ENCODE assay signal across 8 mouse cellular contexts in the genomic region with DNA sequence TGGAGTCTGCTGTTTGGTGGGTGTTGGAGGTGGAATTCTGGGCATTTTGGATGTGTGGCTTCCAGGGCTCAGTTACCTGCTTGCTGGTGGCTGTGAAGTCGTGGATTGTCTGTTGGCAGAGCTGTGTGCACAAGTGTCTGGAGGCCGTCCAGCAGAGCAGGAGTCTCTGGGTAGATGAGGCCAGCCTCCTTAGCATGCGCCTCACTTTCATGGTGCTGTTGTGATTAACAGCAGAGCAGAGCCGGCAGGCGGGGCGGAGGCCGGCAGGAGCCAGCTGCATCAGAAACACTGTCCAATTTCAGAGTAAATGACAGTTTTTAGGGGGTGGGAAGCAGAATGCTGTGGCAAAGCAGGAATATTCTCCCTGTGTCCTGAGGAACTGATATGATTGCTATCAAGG. TPM values are rescaled to one million over a fixed set of nuclear protein-coding genes. Genes with fewer than 3 reads are reported as not detected.
DNase-seq lines count a peak whose midpoint lies in the region; ATAC-seq lines count a peak whose summit lies in the region.

No protein-coding gene starts in this region.

- H3K9ac ChIP-seq in midbrain, embryonic 14.5 days (replicated peaks; ENCODE audit: low read length): peak overlapping the region; percentile 27; the same call in 1 of the 2 replicates

- H3K4me3 ChIP-seq in midbrain, embryonic 14.5 days (replicated peaks; ENCODE audit: low read depth, low read length): no peak overlapping the region

- 29% methylated on average over 7 of the region's 7 CpGs for WGBS in midbrain, embryonic 14.5 days

- ATAC-seq in midbrain, embryonic 14.5 days (ENCODE audit: low FRiP score, low TSS enrichment): no peak

- H3K36me3 ChIP-seq in midbrain, embryonic 14.5 days (ENCODE audit: control insufficient read depth, insufficient read depth, low read length): no peaks in the 10 kb centered on the region

- no peak overlapping the region for H3K4me2 ChIP-seq in midbrain, embryonic 14.5 days (ENCODE audit: low read length)

- peak; percentile 43 for DNase-seq in gastrocnemius, adult 18-20 months (ENCODE audit: low spot score)
- no peak for DNase-seq in gastrocnemius, postnatal 36 days
- DNase-seq in adrenal gland, postnatal 14 days: peak; percentile 61
- DNase-seq in gastrocnemius, postnatal 10 days: peak; percentile 52
- DNase-seq in layer of hippocampus, adult 18-20 months (ENCODE audit: low spot score in 2 of 2): peak; percentile 63 to 70
- DNase-seq in midbrain, embryonic 14.5 days: peak; percentile 70
- DNase-seq in thymus, adult 18-20 months: no peak
- no peak for DNase-seq in spleen, postnatal 14 days (ENCODE audit: low spot score in 2 of 2)

- intact Hi-C loops in gastrocnemius, postnatal 36 days (cut with DNase I): loop anchor here (5.0 kb wide), 1 partner anchor 48 kb away; the partner anchor contains the start of genes Cyb5rl and Mrpl37

- H3K27me3 ChIP-seq in midbrain, embryonic 14.5 days (ENCODE audit: control insufficient read depth, insufficient read depth, low read length): no peaks in the 10 kb centered on the region

- peak overlapping the region; percentile 58 for H3K27ac ChIP-seq in midbrain, embryonic 14.5 days (replicated peaks; ENCODE audit: low read depth, low read length)

- H3K4me1 ChIP-seq in midbrain, embryonic 14.5 days (ENCODE audit: control insufficient read depth, insufficient read depth, low read length): peaks cover 83% of the 10 kb centered on the region

- no peaks in the 10 kb centered on the region for H3K9me3 ChIP-seq in midbrain, embryonic 14.5 days (ENCODE audit: control insufficient read depth, low read length)

RNA-seq across cellular contexts. Expression of gene Mrpl37, which starts 47.6 kb away (rescaled TPM):
- 10 to 100 TPM; 79.4 to 83.1 TPM for total RNA-seq in gastrocnemius, adult 18-20 months (2021)
- 10 to 100 TPM; 89.9 to 90.5 TPM for total RNA-seq in gastrocnemius, postnatal 36 days (2021)
- total RNA-seq in adrenal gland, postnatal 14 days (2021): 98.8 and 100 TPM in 2 replicates
- 10 to 100 TPM; 70.9 to 80.3 TPM for total RNA-seq in gastrocnemius, postnatal 10 days (2021)
- total RNA-seq in layer of hippocampus, adult 18-20 months (2021): 10 to 100 TPM; 56.7 to 58.7 TPM
- polyA plus RNA-seq in midbrain, embryonic 14.5 days (2014; fragmentation: Nextera tagmentation; extraction: Ambion mirVana): 72.9 and 85.5 TPM in 2 replicates

RNA-seq across cellular contexts. Expression of gene Cyb5rl, which starts 47.8 kb away (rescaled TPM):
- 10 to 100 TPM; 15.0 to 18.4 TPM for total RNA-seq in gastrocnemius, adult 18-20 months (2021)
- 10 to 100 TPM; 15.3 to 17.7 TPM for total RNA-seq in gastrocnemius, postnatal 36 days (2021)
- 17.0 and 20.1 TPM in 2 replicates for total RNA-seq in adrenal gland, postnatal 14 days (2021)
- 10 to 100 TPM; 14.9 to 17.2 TPM for total RNA-seq in gastrocnemius, postnatal 10 days (2021)
- 1 to 10 TPM; 7.8 TPM for total RNA-seq in layer of hippocampus, adult 18-20 months (2021)
- polyA plus RNA-seq in midbrain, embryonic 14.5 days (2014; fragmentation: Nextera tagmentation; extraction: Ambion mirVana): 5.2 and 5.3 TPM in 2 replicates

Comparison
In these comparisons a context has a peak if more than half of its experiments do, and no peak if none do; other contexts are left out.
1. DNase-seq: peak in gastrocnemius, adult 18-20 months (single experiment), adrenal gland, postnatal 14 days (single experiment), gastrocnemius, postnatal 10 days (single experiment), layer of hippocampus, adult 18-20 months (2 of 2) and midbrain, embryonic 14.5 days (single experiment); none in gastrocnemius, postnatal 36 days (0 of 2), thymus, adult 18-20 months (0 of 2) and spleen, postnatal 14 days (0 of 2).